Mouse (Mus musculus): ENCODE measurements around the gene Trim2. TPM values are rescaled to one million over a fixed set of nuclear protein-coding genes. Genes with fewer than 3 reads are reported as not detected.

Trim2 gene
- polyA plus RNA-seq, 1 experiment from 2014 or later, result 117 TPM

DNA sequence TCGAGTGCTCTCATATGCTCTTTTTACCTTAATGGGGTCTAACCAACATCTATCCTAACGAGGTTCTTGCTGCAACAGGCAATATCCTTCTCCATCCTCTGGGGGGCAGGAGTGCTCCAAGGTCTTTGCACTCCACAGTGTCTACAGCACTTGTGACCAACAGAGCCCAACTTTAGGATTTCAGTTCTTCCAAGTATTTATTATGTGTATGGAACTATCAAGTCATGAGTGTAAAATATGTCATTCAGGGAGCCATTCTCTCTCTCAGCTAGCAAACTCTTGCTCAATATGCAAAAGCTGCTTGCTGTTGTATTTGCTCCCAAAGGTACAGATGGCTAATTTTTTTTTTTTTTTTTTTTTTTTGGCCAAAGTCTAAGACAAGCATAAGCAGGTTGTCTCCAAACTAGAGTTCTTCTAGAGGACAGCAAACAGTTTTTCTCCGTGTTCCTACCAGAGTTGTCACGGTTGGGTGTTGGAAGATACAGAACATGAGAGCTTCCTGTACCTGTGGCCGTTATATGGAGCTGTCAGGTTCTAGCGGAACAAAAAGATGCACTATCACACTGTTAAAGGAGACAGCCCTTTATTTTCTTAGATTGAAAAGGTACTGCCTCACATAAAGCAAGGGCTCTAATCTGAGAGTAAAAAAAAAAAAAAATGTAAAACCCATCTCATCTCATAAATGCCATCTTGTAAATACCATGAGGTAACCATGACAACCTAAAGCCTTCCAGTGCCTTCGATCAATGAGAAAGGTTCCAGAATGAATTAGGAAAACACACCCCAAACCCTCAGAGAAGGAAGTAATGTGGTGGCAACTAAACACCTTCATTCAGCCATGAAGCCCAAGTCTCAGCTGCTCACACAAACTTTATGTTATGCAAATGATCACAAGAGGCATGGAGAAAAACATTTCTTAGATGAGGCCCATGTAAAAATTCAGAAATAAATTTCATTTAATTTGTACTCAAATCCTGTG lies 131.1 kb downstream of the Trim2 start:
- Histone ChIP-seq H3K27ac (ENCODE audit: low read depth, low read length) (no peak overlapping the region), H3K4me2 (ENCODE audit: low read length) (no peak overlapping the region), H3K9me3 (replicated peaks; ENCODE audit: control insufficient read depth, low read length) (no peaks in the 10 kb centered on the region), H3K27me3 (replicated peaks; ENCODE audit: control insufficient read depth, insufficient read depth, low read length) (no peaks in the 10 kb centered on the region), H3K4me3 (ENCODE audit: low read depth, low read length) (no peak overlapping the region), H3K9ac (ENCODE audit: low read length) (no peak overlapping the region), H3K36me3 (ENCODE audit: control insufficient read depth, insufficient read depth, low read length) (peaks cover 58% of the 10 kb centered on the region), H3K4me1 (ENCODE audit: control insufficient read depth, insufficient read depth, low read length) (peaks cover 9% of the 10 kb centered on the region; the same call in 1 of the 2 replicates)
- 39% methylated on average over 7 of the region's 7 CpGs for WGBS
- ATAC-seq, result peak; percentile 87
- peak; percentile 92 for DNase-seq (ENCODE audit: low spot score)

DNA sequence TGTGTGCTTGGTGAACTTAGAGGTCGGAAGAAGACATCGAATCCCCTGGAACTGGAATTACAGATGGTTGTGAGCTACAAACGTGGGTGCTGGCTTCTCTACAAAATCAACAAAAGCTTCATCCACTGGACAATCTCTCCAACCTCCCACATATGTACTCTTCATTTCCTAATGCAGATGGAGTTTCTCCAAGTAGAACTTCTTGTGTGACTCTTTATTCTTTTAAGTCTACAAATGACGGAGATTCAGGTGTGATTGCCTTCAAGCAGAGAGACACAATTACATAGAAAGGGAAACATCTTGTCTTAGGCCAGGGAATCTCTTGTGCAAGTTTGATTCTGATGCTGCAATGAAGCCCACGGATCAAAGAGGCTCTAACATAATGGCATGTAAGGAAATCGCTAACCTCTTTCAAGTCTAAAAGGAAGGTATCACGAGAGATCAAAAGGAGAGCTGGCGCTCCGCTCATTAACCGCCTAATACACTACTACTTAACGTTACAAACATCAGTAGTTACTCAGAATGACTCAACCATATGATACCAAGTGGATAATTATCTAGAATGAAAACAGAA lies 133.0 kb downstream of the Trim2 start, which contains the start of gene Gm6525:
Gene Gm6525 (plus strand): TSS at position 524 of the 574 bp plus-strand sequence.
- Histone ChIP-seq H3K4me1 (ENCODE audit: control insufficient read depth, insufficient read depth, low read length) (peaks cover 8% of the 10 kb centered on the region; the same call in 1 of the 2 replicates), H3K27me3 (replicated peaks; ENCODE audit: control insufficient read depth, insufficient read depth, low read length) (no peaks in the 10 kb centered on the region), H3K36me3 (ENCODE audit: control insufficient read depth, insufficient read depth, low read length) (peaks cover 70% of the 10 kb centered on the region), H3K9ac (ENCODE audit: low read length) (no peak within 1 kb of the TSS), H3K4me3 (ENCODE audit: low read depth, low read length) (no peak within 1 kb of the TSS), H3K9me3 (replicated peaks; ENCODE audit: control insufficient read depth, low read length) (no peaks in the 10 kb centered on the region), H3K4me2 (ENCODE audit: low read length) (no peak within 1 kb of the TSS), H3K27ac (ENCODE audit: low read depth, low read length) (no peak within 1 kb of the TSS)
- WGBS, result 52% methylated on average over 11 of the region's 11 CpGs
- no peak for ATAC-seq
- DNase-seq (ENCODE audit: low spot score), result no peak

DNA sequence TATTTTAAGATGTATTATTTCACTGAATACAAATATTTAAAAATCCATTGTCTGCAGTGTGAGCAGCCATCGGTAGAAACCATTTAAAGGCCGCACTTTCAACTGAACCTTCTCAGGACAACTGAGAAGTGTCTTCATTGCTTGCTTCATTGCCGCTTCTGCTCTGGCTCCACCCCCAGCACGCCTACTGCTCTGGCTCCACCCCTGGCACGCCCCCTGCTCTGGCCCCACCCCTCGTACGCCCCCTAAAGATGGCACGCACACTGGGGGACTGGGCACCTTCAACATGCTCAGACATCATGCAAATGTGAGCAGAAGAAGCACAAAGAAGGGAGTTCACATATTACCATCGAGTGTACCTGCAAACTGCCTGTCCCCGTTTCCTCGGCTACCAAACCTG lies 134.3 kb downstream of the Trim2 start:
- H3K4me2 ChIP-seq (ENCODE audit: low read length), result no peak overlapping the region
- H3K4me1 ChIP-seq (ENCODE audit: control insufficient read depth, insufficient read depth, low read length), result peaks cover 8% of the 10 kb centered on the region; the same call in 1 of the 2 replicates
- H3K27me3 ChIP-seq (replicated peaks; ENCODE audit: control insufficient read depth, insufficient read depth, low read length), result no peaks in the 10 kb centered on the region
- peaks cover 70% of the 10 kb centered on the region for H3K36me3 ChIP-seq (ENCODE audit: control insufficient read depth, insufficient read depth, low read length)
- H3K27ac ChIP-seq (ENCODE audit: low read depth, low read length), result 0 out of 2 replicates have a peak overlapping the region, but pooled peaks have one; percentile 46
- H3K4me3 ChIP-seq (ENCODE audit: low read depth, low read length), result no peak overlapping the region
- DNase-seq (ENCODE audit: low spot score) (no peak), ATAC-seq (peak; percentile 52)
- WGBS, result 59% methylated on average over 11 of the region's 11 CpGs
- H3K9me3 ChIP-seq (replicated peaks; ENCODE audit: control insufficient read depth, low read length), result no peaks in the 10 kb centered on the region
- no peak overlapping the region for H3K9ac ChIP-seq (ENCODE audit: low read length)

DNA sequence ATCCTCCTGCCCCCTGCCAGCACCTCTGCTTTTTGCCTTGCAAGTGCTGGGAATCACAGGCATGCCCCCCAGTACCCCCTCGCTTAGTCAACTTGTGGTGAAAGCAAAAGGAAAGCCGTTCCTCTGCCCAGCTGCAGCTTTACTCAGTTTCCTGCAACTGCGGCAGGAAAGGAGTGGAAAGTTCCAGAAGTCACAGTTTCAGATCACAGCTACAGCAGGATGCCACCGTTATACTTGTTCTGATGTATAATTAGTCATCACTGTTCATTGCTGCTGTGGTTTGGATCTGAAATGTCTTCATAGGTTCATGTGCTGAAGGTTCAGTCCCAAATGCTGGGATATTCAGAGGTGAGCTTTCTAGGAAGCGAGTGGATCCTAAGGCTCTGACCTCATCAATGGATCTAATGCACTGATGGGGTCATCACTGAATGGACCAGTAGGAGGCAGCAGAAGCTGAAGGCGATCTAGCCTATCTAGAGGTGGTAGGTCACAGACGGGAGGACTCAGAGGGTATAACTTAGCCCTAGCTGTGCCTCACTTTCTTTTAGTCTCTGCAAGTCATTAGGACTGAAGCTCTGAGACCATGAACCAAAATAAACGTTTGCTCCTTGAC lies 137.2 kb downstream of the Trim2 start:
- no peak overlapping the region for H3K4me2 ChIP-seq (ENCODE audit: low read length)
- no peak overlapping the region for H3K27ac ChIP-seq (ENCODE audit: low read depth, low read length)
- no peaks in the 10 kb centered on the region for H3K27me3 ChIP-seq (replicated peaks; ENCODE audit: control insufficient read depth, insufficient read depth, low read length)
- H3K4me1 ChIP-seq (ENCODE audit: control insufficient read depth, insufficient read depth, low read length), result peaks cover 8% of the 10 kb centered on the region; the same call in 1 of the 2 replicates
- WGBS, result 78% methylated on average over 8 of the region's 8 CpGs
- no peaks in the 10 kb centered on the region for H3K9me3 ChIP-seq (replicated peaks; ENCODE audit: control insufficient read depth, low read length)
- no peak overlapping the region for H3K4me3 ChIP-seq (ENCODE audit: low read depth, low read length)
- ATAC-seq (no peak), DNase-seq (ENCODE audit: low spot score) (no peak)
- no peak overlapping the region for H3K9ac ChIP-seq (ENCODE audit: low read length)
- H3K36me3 ChIP-seq (ENCODE audit: control insufficient read depth, insufficient read depth, low read length), result peaks cover 81% of the 10 kb centered on the region

DNA sequence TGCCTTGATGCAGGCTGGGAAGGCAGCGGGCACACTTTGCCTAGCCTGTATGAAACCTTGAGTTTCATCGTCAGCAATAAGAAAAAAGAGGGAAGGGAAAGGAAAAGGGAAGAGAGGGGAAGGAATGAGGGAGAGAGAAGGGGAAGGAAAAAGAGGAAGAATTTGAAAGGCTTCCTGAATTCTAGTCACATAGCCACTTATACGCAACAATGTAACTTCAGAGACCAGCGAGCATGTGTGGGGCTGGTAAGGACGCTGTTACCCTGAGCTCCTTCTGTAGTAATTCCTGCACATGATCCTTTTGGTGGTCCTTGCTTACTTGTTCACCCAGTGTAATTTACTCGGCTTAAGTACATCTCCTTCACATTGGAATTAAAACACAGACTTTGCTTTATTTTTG lies 137.7 kb downstream of the Trim2 start:
- Histone ChIP-seq H3K9me3 (replicated peaks; ENCODE audit: control insufficient read depth, low read length) (no peaks in the 10 kb centered on the region), H3K9ac (ENCODE audit: low read length) (no peak overlapping the region), H3K4me3 (ENCODE audit: low read depth, low read length) (no peak overlapping the region), H3K27me3 (replicated peaks; ENCODE audit: control insufficient read depth, insufficient read depth, low read length) (no peaks in the 10 kb centered on the region), H3K4me1 (ENCODE audit: control insufficient read depth, insufficient read depth, low read length) (peaks cover 8% of the 10 kb centered on the region; the same call in 1 of the 2 replicates), H3K36me3 (ENCODE audit: control insufficient read depth, insufficient read depth, low read length) (peaks cover 87% of the 10 kb centered on the region), H3K4me2 (ENCODE audit: low read length) (no peak overlapping the region), H3K27ac (ENCODE audit: low read depth, low read length) (no peak overlapping the region)
- DNase-seq (ENCODE audit: low spot score), result no peak
- ATAC-seq, result no peak
- WGBS, result 85% methylated on average over 6 of the region's 6 CpGs

DNA sequence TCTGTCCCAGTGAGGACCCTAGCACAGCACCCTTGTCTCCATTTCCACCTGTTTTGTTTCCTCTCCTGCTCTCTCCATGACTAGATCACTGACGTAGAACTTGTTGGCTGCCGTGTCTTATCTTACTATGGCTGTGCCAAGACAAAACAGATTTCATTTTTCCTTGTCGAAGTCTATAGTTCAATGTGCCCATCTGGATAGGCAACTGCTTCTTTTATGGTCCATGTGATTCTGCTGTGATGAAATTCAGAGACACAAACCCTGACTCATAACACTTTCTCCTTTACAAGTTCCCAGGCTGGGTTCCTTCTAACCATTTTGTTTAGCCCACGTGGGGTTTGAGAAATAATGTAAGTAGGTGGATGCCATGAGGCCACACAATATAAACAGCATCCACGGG lies 140.6 kb downstream of the Trim2 start:
- ATAC-seq, result no peak
- Histone ChIP-seq H3K4me1 (ENCODE audit: control insufficient read depth, insufficient read depth, low read length) (no peaks in the 10 kb centered on the region), H3K4me2 (ENCODE audit: low read length) (no peak overlapping the region), H3K27ac (ENCODE audit: low read depth, low read length) (no peak overlapping the region), H3K36me3 (ENCODE audit: control insufficient read depth, insufficient read depth, low read length) (peaks cover 82% of the 10 kb centered on the region), H3K27me3 (replicated peaks; ENCODE audit: control insufficient read depth, insufficient read depth, low read length) (no peaks in the 10 kb centered on the region), H3K9me3 (replicated peaks; ENCODE audit: control insufficient read depth, low read length) (no peaks in the 10 kb centered on the region), H3K9ac (ENCODE audit: low read length) (no peak overlapping the region), H3K4me3 (ENCODE audit: low read depth, low read length) (no peak overlapping the region)
- 86% methylated on average over 5 of the region's 5 CpGs for WGBS
- DNase-seq (ENCODE audit: low spot score), result no peak

DNA sequence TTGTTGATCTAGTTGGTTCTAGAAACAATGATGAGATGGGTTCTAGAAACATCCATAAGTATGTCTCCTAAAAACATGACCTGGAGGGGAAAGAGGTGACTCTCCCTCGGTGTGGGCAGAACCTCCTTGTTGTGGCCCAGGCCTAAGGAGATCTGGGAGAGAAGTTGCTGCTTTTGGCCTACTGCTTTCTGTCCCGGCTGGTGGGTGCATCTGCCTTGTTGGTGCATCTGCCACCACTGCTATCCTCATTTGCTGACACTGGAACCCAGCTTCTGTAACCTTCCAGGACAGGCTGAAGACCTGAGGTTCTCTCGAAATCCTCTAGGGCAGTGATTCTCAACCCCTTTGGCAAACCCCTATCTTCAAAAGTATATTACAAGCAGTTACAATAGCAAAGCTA lies 141.3 kb downstream of the Trim2 start:
- Histone ChIP-seq H3K4me1 (ENCODE audit: control insufficient read depth, insufficient read depth, low read length) (no peaks in the 10 kb centered on the region), H3K9me3 (replicated peaks; ENCODE audit: control insufficient read depth, low read length) (no peaks in the 10 kb centered on the region), H3K36me3 (ENCODE audit: control insufficient read depth, insufficient read depth, low read length) (peaks cover 80% of the 10 kb centered on the region), H3K4me3 (ENCODE audit: low read depth, low read length) (no peak overlapping the region), H3K4me2 (ENCODE audit: low read length) (no peak overlapping the region), H3K27me3 (replicated peaks; ENCODE audit: control insufficient read depth, insufficient read depth, low read length) (no peaks in the 10 kb centered on the region), H3K9ac (ENCODE audit: low read length) (no peak overlapping the region), H3K27ac (ENCODE audit: low read depth, low read length) (no peak overlapping the region)
- over 99% methylated on average over 3 of the region's 3 CpGs for WGBS
- no peak for DNase-seq (ENCODE audit: low spot score)
- ATAC-seq, result no peak

DNA sequence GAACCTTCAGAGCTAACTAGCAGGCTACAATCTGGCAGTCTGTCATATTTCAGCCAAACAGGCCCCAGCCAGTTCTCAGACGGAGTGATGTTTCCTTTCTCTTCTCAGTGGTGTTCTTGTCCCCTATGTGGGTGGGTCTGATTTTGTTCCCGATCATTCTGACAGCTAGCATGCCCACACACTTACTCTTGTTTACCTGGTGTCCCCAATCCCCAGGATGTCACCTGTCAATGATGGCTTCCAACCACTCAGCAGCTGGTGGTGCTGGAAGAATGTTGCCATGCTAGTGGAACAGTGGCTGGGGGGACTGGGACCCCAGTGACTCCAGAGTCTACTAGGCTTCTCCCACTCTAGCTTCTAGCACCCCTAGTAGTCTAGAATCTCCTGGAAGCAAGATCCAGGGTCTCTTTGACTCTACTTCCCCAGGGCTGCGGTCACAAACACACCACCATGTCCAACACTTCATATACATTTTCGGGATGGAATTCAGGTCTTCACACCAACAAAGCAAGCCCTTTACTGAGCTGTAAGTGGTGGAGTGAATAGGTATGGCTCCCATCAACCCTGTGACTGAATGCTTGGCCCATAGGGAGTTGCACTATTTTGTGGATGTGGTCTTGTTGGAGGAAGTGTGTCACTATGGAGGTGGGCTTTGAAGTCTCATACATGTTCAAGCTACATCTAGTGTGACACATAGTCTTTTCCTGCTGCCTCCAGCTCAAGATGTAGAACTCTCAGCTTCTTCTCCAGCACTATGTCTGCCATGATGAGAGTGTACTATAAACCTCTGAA lies 148.9 kb downstream of the Trim2 start:
- Histone ChIP-seq H3K27ac (ENCODE audit: low read depth, low read length) (peak overlapping the region; percentile 21; the same call in 1 of the 2 replicates), H3K4me3 (ENCODE audit: low read depth, low read length) (no peak overlapping the region), H3K4me2 (ENCODE audit: low read length) (no peak overlapping the region), H3K9ac (ENCODE audit: low read length) (no peak overlapping the region), H3K4me1 (ENCODE audit: control insufficient read depth, insufficient read depth, low read length) (no peaks in the 10 kb centered on the region), H3K36me3 (ENCODE audit: control insufficient read depth, insufficient read depth, low read length) (peaks cover 36% of the 10 kb centered on the region), H3K27me3 (replicated peaks; ENCODE audit: control insufficient read depth, insufficient read depth, low read length) (no peaks in the 10 kb centered on the region), H3K9me3 (replicated peaks; ENCODE audit: control insufficient read depth, low read length) (no peaks in the 10 kb centered on the region)
- 87% methylated on average over 4 of the region's 4 CpGs for WGBS
- ATAC-seq (no peak), DNase-seq (ENCODE audit: low spot score) (no peak)

All from forebrain, embryonic 14.5 days (tissue).